Mouse (Mus musculus) small intestine, adult 2 months (tissue): ENCODE results near the gene Smad6. TPM values are rescaled to one million over a fixed set of nuclear protein-coding genes. Genes with fewer than 3 reads are reported as not detected.

ENCODE experiments used
- H3K27ac ChIP-seq: fragments of 200-500 bp; 2 replicates; pipeline ENCODE4 v1.5.1; 2012; ENCODE audit warnings: low read depth, low read length, control low read depth, inconsistent platforms; ENCODE audit not compliant: insufficient read depth
- H3K27me3 ChIP-seq: fragments of 200-500 bp; 2 replicates; pipeline ENCODE4 v1.6.1; 2012; ENCODE audit warnings: mild to moderate bottlenecking, moderate library complexity, low read length, inconsistent platforms; ENCODE audit not compliant: control insufficient read depth, insufficient read depth
- H3K36me3 ChIP-seq: fragments of 200-500 bp; 2 replicates; pipeline ENCODE4 v1.6.1; 2012; ENCODE audit warnings: mild to moderate bottlenecking, low read length, control low read depth, inconsistent platforms; ENCODE audit not compliant: control insufficient read depth, insufficient read depth
- H3K4me1 ChIP-seq: fragments of 200-500 bp; 2 replicates; pipeline ENCODE4 v1.6.1; 2012; ENCODE audit warnings: low read length, inconsistent platforms, mixed read lengths; ENCODE audit not compliant: control insufficient read depth, insufficient read depth, insufficient read length
- H3K4me3 ChIP-seq: fragments of 200-500 bp; 2 replicates; pipeline ENCODE4 v1.5.1; 2012; ENCODE audit warnings: low read depth, mild to moderate bottlenecking, control low read depth, inconsistent platforms, low read length, moderate library complexity
- CTCF ChIP-seq: fragments of 200-500 bp; IDR thresholded peaks from 2 replicates; pipeline ENCODE4 v1.5.1; 2012; ENCODE audit warnings: low read depth, mild to moderate bottlenecking, control low read depth, inconsistent platforms, low read length, moderate library complexity, mixed read lengths; ENCODE audit not compliant: insufficient replicate concordance, insufficient read length; ENCODE audit errors: extremely low read depth
- POLR2A ChIP-seq: fragments of 200-500 bp; IDR thresholded peaks from 2 replicates; pipeline ENCODE4 v1.6.1; 2012; ENCODE audit warnings: low read depth, mild to moderate bottlenecking, control low read depth, inconsistent platforms, low read length, moderate library complexity
- WGBS: fragments of 180-500 bp; shearing (Covaris S2); methylation state at CpG from one replicate; pipeline ENCODE4 v1.1.7; 2018; 5-methylcytosine and 5-hydroxymethylcytosine counted together
- polyA plus RNA-seq: library from polyadenylated mRNA; depleted of rRNA; stranded (reverse); fragments of >200 nt; gene quantifications from 2 replicates; pipeline ENCODE4 v1.2.3, GENCODE M21; 2012

Smad6 gene
- polyA plus RNA-seq, 1 experiment = 90.4 TPM

DNA sequence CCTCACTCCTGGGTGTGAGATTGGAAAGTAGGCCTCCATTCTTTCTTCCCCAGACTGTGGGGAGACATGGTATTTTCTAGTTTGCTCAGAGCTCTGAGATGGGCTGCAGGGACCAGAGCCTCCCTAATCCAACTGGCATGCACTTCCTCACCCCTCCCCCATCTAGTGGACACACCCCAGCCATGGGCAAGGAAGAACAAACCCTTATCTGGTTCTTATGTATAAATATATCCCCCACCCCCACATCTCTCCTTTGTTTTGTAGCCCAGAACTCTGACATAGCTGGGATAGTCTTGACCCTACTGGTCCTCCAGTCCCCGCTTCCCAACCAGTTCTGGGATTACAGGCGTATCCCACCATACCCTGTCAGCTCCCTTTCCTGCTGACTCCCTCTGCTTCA is 69.3 kb downstream of the Smad6 start:
- TF ChIP-seq CTCF (no peak), POLR2A (no peak)
- peaks cover 2% of the 10 kb centered on the region; the same call in 1 of the 2 replicates for H3K4me1 ChIP-seq

GRCm38 (mm10) chr9:63950357-63950756 is 71.5 kb downstream of the Smad6 start:
- no peak for TF ChIP-seq CTCF
- TF ChIP-seq POLR2A = no peak
- no peaks in the 10 kb centered on the region for H3K27me3 ChIP-seq
- no peak overlapping the region for H3K4me3 ChIP-seq
- 64% methylated on average over 4 of the region's 4 CpGs for WGBS
- H3K36me3 ChIP-seq = peaks cover 7% of the 10 kb centered on the region; the same call in 1 of the 2 replicates
- H3K4me1 ChIP-seq = peaks cover 2% of the 10 kb centered on the region; the same call in 1 of the 2 replicates
- peak overlapping the region; percentile 42 for H3K27ac ChIP-seq

More for the DNA sequence above, 69.3 kb downstream of the Smad6 start:
- no peaks in the 10 kb centered on the region for H3K27me3 ChIP-seq
- peaks cover 7% of the 10 kb centered on the region; the same call in 1 of the 2 replicates for H3K36me3 ChIP-seq
- H3K4me3 ChIP-seq = no peak overlapping the region
- no peak overlapping the region for H3K27ac ChIP-seq
- whole genome bisulfite sequencing = 97% methylated on average over 2 of the region's 2 CpGs

GRCm38 (mm10) chr9:63949393-63949792 is 72.5 kb downstream of the Smad6 start:
- no peak overlapping the region for H3K4me3 ChIP-seq
- no peak for TF ChIP-seq CTCF
- TF ChIP-seq POLR2A = no peak
- H3K36me3 ChIP-seq = peaks cover 7% of the 10 kb centered on the region; the same call in 1 of the 2 replicates
- WGBS = 65% methylated on average over 4 of the region's 4 CpGs
- H3K27me3 ChIP-seq = no peaks in the 10 kb centered on the region
- H3K27ac ChIP-seq = peak overlapping the region; percentile 68
- H3K4me1 ChIP-seq = peaks cover 2% of the 10 kb centered on the region; the same call in 1 of the 2 replicates

DNA sequence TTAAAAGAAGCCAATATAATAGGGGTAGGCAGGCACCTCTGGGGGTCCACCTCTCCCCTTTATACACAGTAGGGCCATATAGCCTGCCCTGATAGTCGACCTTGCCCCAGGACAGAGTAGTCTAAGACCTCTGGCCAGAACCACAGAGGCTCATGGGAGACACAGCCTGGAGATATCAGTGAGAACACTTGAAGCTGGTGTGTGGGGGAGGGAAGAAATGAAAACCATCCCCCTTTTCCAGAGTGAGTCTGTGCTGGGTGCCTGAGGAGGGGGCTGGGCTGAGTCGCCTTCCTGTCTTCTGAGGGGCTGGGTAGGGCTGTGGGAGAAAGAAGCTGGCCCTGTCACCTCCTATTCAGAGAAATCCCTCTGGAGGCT is 79.3 kb downstream of the Smad6 start:
- H3K4me1 ChIP-seq = 0 out of 2 replicates have a peak, but pooled peaks cover 2% of the 10 kb centered on the region
- no peak overlapping the region for H3K4me3 ChIP-seq
- H3K36me3 ChIP-seq = no peaks in the 10 kb centered on the region
- WGBS = 68% methylated on average over 2 of the region's 2 CpGs
- no peaks in the 10 kb centered on the region for H3K27me3 ChIP-seq
- TF ChIP-seq POLR2A = no peak
- TF ChIP-seq CTCF = no peak
- no peak overlapping the region for H3K27ac ChIP-seq

GRCm38 (mm10) chr9:63941747-63942607 is 79.9 kb downstream of the Smad6 start:
- Histone ChIP-seq H3K4me3 (no peak overlapping the region), H3K36me3 (no peaks in the 10 kb centered on the region), H3K27ac (no peak overlapping the region; the same call in 1 of the 2 replicates), H3K4me1 (0 out of 2 replicates have a peak, but pooled peaks cover 2% of the 10 kb centered on the region), H3K27me3 (no peaks in the 10 kb centered on the region)
- TF ChIP-seq CTCF (no peak), POLR2A (no peak)
- 65% methylated on average over 12 of the region's 12 CpGs for WGBS

DNA sequence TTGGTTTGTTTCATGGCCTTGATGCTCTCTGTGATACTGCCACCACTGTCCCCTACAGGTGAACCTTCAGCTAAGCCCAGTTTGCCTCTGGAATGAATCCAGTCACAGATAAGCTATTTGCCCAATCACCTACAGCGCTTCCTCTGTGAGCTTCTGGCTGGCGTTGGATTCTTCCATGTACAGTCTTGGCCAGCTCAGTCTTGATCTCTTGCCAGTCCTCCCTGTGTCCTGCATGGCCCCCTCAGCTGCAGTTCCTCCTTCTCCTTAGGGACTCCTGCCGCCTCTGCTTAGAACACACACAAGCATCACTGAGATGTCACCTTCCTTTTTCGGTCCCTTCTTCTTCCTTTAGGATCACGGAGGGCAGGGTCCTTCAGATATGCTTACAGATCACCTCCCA is 85.6 kb downstream of the Smad6 start:
- Histone ChIP-seq H3K4me3 (no peak overlapping the region), H3K36me3 (no peaks in the 10 kb centered on the region), H3K27me3 (no peaks in the 10 kb centered on the region), H3K4me1 (no peaks in the 10 kb centered on the region), H3K27ac (no peak overlapping the region)
- 50% methylated on average over 5 of the region's 5 CpGs for WGBS
- no peak for TF ChIP-seq CTCF
- no peak for TF ChIP-seq POLR2A

DNA sequence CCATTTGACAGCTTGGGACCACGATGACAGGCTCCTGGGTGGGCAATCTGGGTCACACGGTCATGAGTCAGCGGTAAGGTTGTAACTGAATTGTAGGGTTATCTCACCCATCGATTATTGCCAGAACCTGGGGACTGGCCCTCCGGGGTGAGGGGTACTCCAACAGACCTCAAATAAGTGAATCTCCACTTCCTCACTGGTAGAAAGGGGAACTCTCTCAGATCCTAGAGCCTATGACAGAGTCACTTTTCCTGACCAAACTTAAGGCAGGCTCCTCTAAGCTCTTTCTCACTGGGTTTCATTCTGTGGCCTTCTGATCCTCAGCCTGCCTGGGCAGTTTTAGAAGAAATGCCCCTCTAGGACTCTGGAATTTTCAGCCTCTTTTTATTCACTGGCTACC is 88.8 kb downstream of the Smad6 start:
- Histone ChIP-seq H3K27me3 (0 out of 2 replicates have a peak, but pooled peaks cover under 1% of the 10 kb centered on the region), H3K4me1 (no peaks in the 10 kb centered on the region), H3K27ac (no peak overlapping the region), H3K4me3 (no peak overlapping the region), H3K36me3 (no peaks in the 10 kb centered on the region)
- 49% methylated on average over 5 of the region's 5 CpGs for WGBS
- no peak for TF ChIP-seq POLR2A
- TF ChIP-seq CTCF = no peak
